Mouse (Mus musculus) embryonic fibroblast, embryonic 13.5 days (primary cell): Measurements from ENCODE around the gene Sh2d3c. TPM values are rescaled to one million over a fixed set of nuclear protein-coding genes. Genes with fewer than 3 reads are reported as not detected.

Experiments
- H3K27ac ChIP-seq: 2 replicates; pipeline ENCODE4 v1.5.1; 2012; ENCODE audit warnings: low read length, control low read depth, inconsistent platforms; ENCODE audit not compliant: insufficient read depth
- H3K4me1 ChIP-seq: 2 replicates; pipeline ENCODE4 v1.6.1; 2011; ENCODE audit warnings: low read length; ENCODE audit not compliant: control insufficient read depth, insufficient read depth
- H3K4me3 ChIP-seq: 2 replicates; pipeline ENCODE4 v1.5.1; 2011; ENCODE audit warnings: mild to moderate bottlenecking, control low read depth, low read length; ENCODE audit not compliant: insufficient read depth
- CTCF ChIP-seq: IDR thresholded peaks from 2 replicates; pipeline ENCODE4 v1.5.1; 2011; ENCODE audit warnings: mild to moderate bottlenecking, control low read depth, low read length, moderate library complexity, borderline replicate concordance; ENCODE audit not compliant: insufficient read depth
- POLR2A ChIP-seq: IDR thresholded peaks from 2 replicates; pipeline ENCODE4 v1.6.1; 2011; ENCODE audit warnings: low read depth, mild to moderate bottlenecking, control low read depth, low read length, moderate library complexity
- polyA plus RNA-seq: library from polyadenylated mRNA; stranded (reverse); fragments of >200 nt; gene quantifications from 2 replicates; pipeline ENCODE4 v1.2.4, GENCODE M21; 2011; ENCODE audit warnings: low read depth; ENCODE audit not compliant: missing spikeins, insufficient read length

The Sh2d3c gene
- polyA plus RNA-seq, 1 experiment: 2.6 TPM

- H3K27ac ChIP-seq: no peak overlapping the region
- H3K4me3 ChIP-seq: no peak overlapping the region
- H3K4me1 ChIP-seq: no peaks in the 10 kb centered on the region
- TF ChIP-seq POLR2A (no peak), CTCF (no peak)
Observed at GRCm38 (mm10) chr2:32767241-32767640, 46.4 kb downstream of the Sh2d3c start.

GRCm38 (mm10) chr2:32768661-32769285, 47.9 kb downstream of the Sh2d3c start:
- H3K27ac ChIP-seq: no peak overlapping the region
- no peak overlapping the region for H3K4me3 ChIP-seq
- TF ChIP-seq CTCF (no peak), POLR2A (no peak)
- no peaks in the 10 kb centered on the region for H3K4me1 ChIP-seq

- Histone ChIP-seq H3K4me1 (no peaks in the 10 kb centered on the region), H3K4me3 (no peak overlapping the region), H3K27ac (no peak overlapping the region)
- TF ChIP-seq CTCF (no peak), POLR2A (no peak)
Observed at GRCm38 (mm10) chr2:32769327-32770085, 48.7 kb downstream of the Sh2d3c start.

- H3K27ac ChIP-seq: no peak overlapping the region
- TF ChIP-seq POLR2A (no peak), CTCF (no peak)
- H3K4me3 ChIP-seq: no peak overlapping the region
- peaks cover 3% of the 10 kb centered on the region for H3K4me1 ChIP-seq
Observed at GRCm38 (mm10) chr2:32771886-32772285, 51.0 kb downstream of the Sh2d3c start.

GRCm38 (mm10) chr2:32772626-32773279, 51.9 kb downstream of the Sh2d3c start:
- TF ChIP-seq POLR2A (no peak), CTCF (no peak)
- H3K27ac ChIP-seq: no peak overlapping the region
- H3K4me1 ChIP-seq: peaks cover 7% of the 10 kb centered on the region

GRCm38 (mm10) chr2:32775359-32776074, 54.7 kb downstream of the Sh2d3c start, which contains the start of the genes Ttc16 and Ptrh1:
Gene Ttc16, minus strand, starts transcription at chr2:32775633.
Gene Ptrh1, plus strand, starts transcription at chr2:32775786.
- H3K4me3 ChIP-seq: peak within 1 kb of the TSS; percentile 75
- H3K4me1 ChIP-seq: peaks cover 7% of the 10 kb centered on the region
- peak; percentile 94 for TF ChIP-seq POLR2A
- no peak for TF ChIP-seq CTCF
- H3K27ac ChIP-seq: peak within 1 kb of the TSS; percentile 37

More at GRCm38 (mm10) chr2:32772626-32773279, 51.9 kb downstream of the Sh2d3c start:
- no peak overlapping the region for H3K4me3 ChIP-seq

GRCm38 (mm10) chr2:32776192-32776591, 55.3 kb downstream of the Sh2d3c start:
- Histone ChIP-seq H3K27ac (no peak overlapping the region), H3K4me1 (peaks cover 7% of the 10 kb centered on the region), H3K4me3 (peak overlapping the region; percentile 75)
- TF ChIP-seq POLR2A: no peak
- TF ChIP-seq CTCF: no peak

GRCm38 (mm10) chr2:32778081-32778480, 57.2 kb downstream of the Sh2d3c start:
- Histone ChIP-seq H3K4me1 (peaks cover 7% of the 10 kb centered on the region), H3K27ac (no peak overlapping the region), H3K4me3 (no peak overlapping the region)
- TF ChIP-seq POLR2A (no peak), CTCF (no peak)

- H3K4me1 ChIP-seq: peaks cover 7% of the 10 kb centered on the region
- H3K27ac ChIP-seq: no peak overlapping the region
- TF ChIP-seq CTCF (peak; percentile 88), POLR2A (no peak)
- H3K4me3 ChIP-seq: no peak overlapping the region
Observed at GRCm38 (mm10) chr2:32779131-32779530, 58.3 kb downstream of the Sh2d3c start.

GRCm38 (mm10) chr2:32779714-32780113, 58.9 kb downstream of the Sh2d3c start:
- peaks cover 7% of the 10 kb centered on the region for H3K4me1 ChIP-seq
- TF ChIP-seq POLR2A (0 out of 2 replicates have a peak, but pooled peaks have one; percentile 4), CTCF (no peak)
- no peak overlapping the region for H3K4me3 ChIP-seq
- H3K27ac ChIP-seq: no peak overlapping the region
